Mouse (Mus musculus) urinary bladder, postnatal 0 days (tissue): ENCODE measurements around the gene Apol7b. TPM values are rescaled to one million over a fixed set of nuclear protein-coding genes. Genes with fewer than 3 reads are reported as not detected.

Experiments
- polyA plus RNA-seq: library from polyadenylated mRNA; unstranded; fragments of >200 nt; fragmentation: Nextera tagmentation; extraction: Ambion mirVana; gene quantifications from 2 replicates; pipeline ENCODE4 v1.2.1, GENCODE M21; 2015

The Apol7b gene
- 0.43 and 1.2 TPM in 2 replicates for polyA plus RNA-seq

GRCm38 (mm10) chr15:77447392-77447791 lies at the start of gene Apol7b:
Gene Apol7b, minus strand, starts transcription at chr15:77447492.

DNA sequence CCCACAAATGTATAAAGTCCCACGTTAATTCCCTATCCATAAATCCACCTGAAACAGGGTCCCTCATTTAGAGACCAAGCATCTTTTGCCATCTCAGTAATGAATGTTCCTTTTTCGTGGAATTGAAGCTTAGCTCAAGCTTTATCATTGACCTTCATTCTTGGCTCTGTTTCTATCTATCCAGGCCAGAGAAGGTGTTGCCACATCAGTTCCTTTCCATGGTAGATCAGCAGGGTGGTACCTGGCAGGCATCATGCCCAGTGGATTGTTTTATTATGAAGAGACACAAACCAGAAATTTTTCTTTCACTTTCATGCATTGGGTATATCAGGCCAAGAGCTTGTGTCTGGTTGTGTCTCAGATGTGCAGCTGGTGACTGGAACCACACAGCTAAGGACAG lies 29.4 kb upstream of the Apol7b start, which contains the start of gene Apol10a:
TSS of gene Apol10a (plus strand) at position 355 of the 400 bp plus-strand sequence.

DNA sequence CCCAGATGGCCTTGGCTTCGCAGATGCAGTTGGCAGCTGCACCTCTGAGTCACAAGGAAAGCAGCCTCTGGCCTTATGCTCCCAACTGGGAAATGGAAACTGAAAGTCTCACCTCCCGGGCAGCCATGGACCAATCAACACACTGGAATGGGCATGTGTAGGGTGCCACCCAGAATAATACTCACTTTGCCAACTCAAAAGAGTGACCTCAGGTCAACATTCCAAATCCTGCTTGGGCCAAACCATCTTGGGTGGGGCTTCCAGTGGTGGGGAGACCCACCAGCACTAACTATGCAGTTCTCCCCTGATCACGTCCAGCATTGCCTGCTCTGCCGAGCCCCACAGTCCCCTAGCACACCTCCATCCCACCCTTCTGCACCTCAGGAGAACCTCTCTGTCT lies 36.3 kb downstream of the Apol7b start, which contains the start of gene Apol9a:
TSS of gene Apol9a (minus strand) at position 101 of the 400 bp plus-strand sequence.

DNA sequence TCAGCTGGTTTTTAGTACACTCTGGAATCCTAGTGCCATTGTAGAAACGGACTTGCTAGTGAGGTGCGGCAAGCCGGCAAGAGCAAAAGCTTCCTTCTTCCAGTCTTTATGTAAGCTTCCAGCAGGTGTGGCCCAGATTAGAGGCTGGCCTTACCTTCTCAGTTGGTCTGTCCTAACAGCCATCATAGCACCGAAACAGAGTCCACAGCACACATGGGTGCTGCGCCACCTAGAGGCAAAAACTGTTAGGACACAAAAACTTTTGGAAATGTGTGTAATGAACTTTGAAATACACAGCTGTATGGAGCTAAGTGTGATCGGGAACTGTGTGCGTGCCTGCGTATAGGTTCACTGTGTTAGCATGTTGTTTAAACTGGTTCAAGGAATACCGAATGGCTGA lies 48.3 kb downstream of the Apol7b start, which contains the start of gene Apol7a:
TSS of gene Apol7a (minus strand) at position 84 of the 400 bp plus-strand sequence.

Other genes starting within 250 kb of the Apol7b start
- gene Rbfox2, start 140.5 kb downstream of the Apol7b start, polyA plus RNA-seq: 42.6 and 42.7 TPM in 2 replicates
- gene Apol7a, start 48.4 kb downstream of the Apol7b start, polyA plus RNA-seq: 2.8 and 3.0 TPM in 2 replicates
- 0.74 and 0.85 TPM in 2 replicates for gene Apol9a, start 36.4 kb downstream of the Apol7b start, polyA plus RNA-seq
- not detected in 2 replicates for gene Apol10a, start 29.6 kb upstream of the Apol7b start, polyA plus RNA-seq
- gene Apol11a, start 60.8 kb upstream of the Apol7b start, polyA plus RNA-seq: not detected in 2 replicates
- gene Apol7c, start 85.8 kb upstream of the Apol7b start, polyA plus RNA-seq: 0.07 TPM in 1 of 2 replicates, not detected in the other
- 0.42 TPM in 1 of 2 replicates, not detected in the other for gene 1700025B11Rik, start 114.4 kb upstream of the Apol7b start, polyA plus RNA-seq
- gene Apol10b, start 148.6 kb upstream of the Apol7b start, polyA plus RNA-seq: 3.9 and 4.2 TPM in 2 replicates
- not detected in 2 replicates for gene Gm36245, start 151.8 kb upstream of the Apol7b start, polyA plus RNA-seq
- not detected in 2 replicates for gene Apol11b, start 195.8 kb upstream of the Apol7b start, polyA plus RNA-seq